Mouse (Mus musculus): Measurements from ENCODE around the gene Cfap54. TPM values are rescaled to one million over a fixed set of nuclear protein-coding genes. Genes with fewer than 3 reads are reported as not detected.

The Cfap54 gene
- total RNA-seq (2015) (1.1 and 1.5 TPM in 2 replicates), total RNA-seq (2017) (0.44 and 2.1 TPM in 2 replicates)

DNA sequence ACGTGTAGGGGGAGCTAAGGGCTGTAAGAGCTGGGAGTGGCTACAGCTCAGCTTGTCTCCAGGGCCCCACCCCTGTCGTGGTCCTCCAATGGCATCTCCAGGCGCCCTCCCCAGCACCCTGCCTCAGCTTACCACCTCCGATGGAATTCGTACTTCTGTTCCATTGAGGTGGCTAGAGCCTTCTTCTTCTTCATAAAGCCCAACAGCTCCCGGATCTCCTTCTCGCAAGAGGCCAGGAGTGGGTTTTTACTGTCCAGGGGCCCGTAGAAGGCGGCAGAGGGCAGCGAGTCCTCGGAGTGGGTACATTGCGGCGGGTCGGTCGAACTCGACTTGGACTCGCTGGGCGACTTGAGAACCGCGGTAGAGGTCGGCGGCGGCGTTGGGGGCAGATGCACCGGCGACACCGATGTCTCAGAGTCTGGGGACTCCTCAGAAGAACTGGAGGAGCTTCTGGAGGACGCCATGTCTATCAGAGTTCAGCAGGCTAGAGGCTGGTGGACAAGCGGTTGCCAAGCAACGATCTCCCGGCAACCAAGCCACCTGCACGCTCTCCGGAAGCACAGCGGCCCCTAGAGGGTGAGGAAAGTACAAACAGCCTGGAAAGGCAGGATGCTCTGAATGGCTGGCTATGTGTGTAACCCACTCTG lies at the start of gene Cfap54:
Gene Cfap54 (minus strand): TSS at position 486 of the 647 bp plus-strand sequence.
- ATAC-seq (replicated peaks; ENCODE audit: poor library complexity) = peak; percentile 94

DNA sequence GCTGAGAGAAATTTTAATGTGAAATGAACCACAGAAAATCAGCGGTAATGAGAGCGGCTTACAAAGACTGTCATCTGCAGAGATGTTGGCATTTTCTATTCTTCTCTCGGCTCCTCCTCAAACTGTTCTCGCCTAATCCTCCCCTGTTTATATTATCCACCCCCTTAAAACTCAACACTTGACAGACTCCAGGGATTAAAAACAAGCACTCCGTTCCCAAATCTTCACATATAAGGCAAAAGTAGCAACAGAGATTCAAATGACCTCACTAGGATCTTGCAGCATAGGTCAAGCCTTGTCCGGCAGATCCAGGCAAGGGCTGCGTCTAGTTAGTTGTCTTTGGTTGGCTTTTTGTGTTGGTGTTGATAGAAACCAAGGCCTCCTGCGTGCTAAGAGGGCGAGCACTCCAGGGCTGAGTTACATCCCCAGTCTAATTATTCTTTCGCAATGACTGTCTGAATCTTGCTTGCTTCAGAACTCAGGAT lies 49.1 kb upstream of the Cfap54 start:
- 0 out of 2 replicates have a peak, but pooled peaks have one; percentile 55 for ATAC-seq (replicated peaks; ENCODE audit: poor library complexity)

DNA sequence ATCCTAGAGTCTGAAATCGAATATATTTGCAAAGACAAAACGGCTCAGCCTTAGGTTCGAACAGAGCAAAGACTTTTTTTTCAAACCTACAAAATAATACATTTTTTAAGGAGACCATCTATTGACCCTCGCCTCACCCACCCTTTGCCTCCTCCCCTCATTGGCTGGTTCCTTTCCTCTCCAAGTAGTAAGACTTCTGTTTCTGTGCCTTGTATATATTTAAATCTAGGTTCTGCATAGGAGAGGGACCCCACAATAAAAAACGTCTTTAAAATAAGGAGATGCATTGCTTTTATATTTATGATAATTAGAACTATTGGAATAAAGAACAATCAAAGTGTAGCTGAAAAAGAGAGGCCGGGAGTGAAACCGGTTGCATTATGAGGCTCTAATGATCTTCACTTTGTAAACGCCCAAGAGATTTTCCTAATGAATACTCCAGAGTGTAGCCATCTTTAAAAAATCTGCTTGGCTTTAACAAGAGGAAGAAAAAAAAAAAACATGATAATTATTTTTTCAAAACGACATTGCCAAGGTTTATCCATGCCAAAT lies 48.6 kb upstream of the Cfap54 start:
- no peak for ATAC-seq (replicated peaks; ENCODE audit: poor library complexity)

DNA sequence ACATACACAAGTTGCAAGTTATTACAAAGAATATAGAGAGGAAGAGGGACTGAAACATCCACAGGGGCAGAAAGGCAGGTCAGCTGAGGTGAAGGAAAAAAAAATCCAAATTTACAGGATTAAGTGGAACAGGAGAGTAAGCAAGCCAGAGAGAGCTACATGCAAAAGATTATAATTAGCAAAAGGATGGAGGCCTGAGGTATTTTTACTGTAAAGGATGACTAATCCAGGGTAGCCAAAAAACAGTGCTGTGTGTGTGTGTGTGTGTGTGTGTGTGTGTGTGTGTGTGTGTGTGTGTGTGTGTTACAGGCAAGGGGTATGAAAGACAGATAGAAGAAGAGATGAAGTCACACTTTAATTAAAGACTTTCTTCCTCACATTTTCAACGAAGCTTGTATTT lies 47.9 kb upstream of the Cfap54 start:
- ATAC-seq (replicated peaks; ENCODE audit: poor library complexity) = no peak

DNA sequence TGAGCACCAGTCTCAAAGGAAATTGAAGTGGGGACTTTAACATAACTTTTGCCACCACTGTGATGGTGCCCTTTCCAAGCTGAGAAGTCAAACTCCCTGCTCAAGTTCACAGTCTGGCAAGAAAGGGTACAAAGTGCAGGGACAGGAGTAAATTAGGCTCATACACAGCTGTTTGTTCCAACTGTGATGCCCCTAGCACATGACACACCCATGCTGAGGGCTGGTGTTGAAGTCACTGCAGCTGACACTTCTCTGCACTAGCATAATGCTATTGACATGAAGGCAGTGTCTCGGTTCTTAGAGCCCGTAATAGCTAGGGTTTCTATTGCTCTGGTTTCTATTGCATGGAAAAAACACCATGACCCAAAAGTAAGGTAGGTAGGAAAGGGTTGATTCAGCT lies 47.1 kb upstream of the Cfap54 start:
- no peak for ATAC-seq (replicated peaks; ENCODE audit: poor library complexity)

DNA sequence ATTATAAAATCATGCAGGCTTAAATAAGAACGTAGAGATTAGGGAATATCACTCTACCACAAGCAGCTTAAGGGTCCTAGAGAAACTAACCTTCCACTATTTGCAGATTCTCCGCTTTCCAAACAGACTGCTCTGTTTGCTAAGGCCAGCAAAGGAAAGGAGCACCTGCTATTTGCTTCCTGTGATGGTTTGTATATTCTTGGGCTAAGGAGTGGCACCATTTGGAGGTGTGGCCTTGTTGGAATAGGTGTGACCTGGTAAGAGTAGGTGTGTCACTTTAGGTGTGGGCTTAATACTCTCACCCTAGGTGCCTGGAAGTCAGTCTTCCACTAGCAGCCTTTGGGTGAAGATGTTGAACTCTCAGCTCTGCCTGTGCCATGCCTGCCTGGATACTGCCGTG lies 44.6 kb upstream of the Cfap54 start:
- no peak for ATAC-seq (replicated peaks; ENCODE audit: poor library complexity)

DNA sequence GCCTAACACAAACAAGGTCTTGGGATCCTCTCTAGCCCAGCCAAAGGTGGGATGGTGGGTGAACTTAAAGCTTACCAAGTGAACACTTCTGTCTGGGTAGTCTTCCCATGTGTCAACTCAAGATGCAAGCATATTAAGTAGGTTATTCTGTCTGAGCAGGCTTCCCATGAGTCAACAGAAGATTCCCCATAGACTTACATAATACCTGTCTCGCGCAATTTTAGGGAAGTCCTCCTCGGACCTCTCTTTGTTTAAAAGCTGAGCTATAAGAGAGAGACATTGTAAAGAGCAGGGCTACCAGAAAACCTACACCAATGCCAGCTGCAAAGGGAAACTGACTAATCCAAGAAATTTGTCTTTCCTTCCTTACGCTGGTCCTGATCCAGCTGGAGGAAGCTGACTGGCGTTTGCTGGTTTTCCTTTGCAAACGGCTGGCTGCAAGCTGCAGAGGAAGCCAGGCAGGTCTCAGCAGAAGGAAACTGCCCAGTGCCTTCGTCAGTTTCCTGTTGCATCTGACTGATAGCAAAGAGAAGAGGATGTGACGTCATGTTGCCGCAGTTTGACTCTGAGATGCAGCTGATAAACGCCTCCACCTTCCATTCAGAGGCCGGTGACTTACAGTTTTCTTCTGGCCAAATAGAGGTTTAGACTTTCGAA lies 42.7 kb upstream of the Cfap54 start:
- peak; percentile 88 for ATAC-seq (replicated peaks; ENCODE audit: poor library complexity)

DNA sequence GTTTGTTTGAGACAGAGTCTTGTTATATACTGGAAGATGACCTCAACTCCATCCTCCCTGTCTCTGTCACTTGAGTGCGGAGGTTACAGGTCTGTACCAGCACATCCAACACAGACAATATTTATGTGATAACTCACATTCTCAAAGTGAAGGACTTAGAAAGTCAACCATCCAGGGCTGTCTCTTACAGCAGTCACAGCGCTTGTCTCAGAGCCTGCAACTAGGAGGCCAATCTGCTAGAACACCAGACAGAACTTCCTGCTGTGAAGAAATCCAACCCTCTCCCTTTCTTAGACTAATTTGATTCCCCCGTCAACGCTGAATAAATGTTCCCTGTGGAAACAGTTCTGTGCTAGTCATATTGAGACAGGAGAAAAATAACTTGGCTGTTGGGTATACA lies 41.9 kb upstream of the Cfap54 start:
- peak; percentile 16; the same call in 1 of the 2 replicates for ATAC-seq (replicated peaks; ENCODE audit: poor library complexity)

DNA sequence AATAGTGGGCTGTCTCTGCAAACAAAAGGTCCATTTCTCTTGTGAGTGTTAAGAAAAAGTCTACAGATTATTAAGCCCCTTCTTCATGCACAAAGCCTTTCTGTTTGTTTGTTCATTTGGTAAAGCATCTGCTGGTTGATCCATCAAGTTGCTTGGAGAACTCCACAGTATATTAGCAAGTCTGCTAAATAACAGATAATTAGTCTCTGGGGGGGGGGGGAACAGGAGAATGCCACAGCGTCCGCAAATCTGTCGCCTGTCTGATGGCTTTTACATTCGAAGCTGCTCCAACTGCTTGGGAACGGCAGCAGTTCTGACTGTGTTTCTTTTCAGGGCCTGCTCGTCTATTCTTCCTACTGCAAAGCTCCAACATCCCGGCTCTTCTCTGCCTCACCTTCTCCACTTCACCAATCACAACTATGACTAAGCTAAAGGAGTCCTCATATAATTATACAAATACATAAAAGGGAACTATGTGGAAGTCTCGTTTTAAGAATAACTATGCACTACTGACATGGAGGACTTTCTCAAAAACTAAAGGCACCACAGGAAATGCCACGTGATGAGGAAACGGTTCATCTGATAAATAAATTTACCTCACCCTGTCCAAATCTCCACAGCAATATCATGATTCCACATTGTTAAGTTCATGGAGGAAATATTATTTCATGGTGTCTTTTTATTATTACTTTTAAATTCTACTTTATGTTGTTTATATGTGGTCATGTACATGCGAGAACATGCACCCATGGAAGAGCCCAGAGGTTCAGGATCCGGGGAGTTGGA lies 41.2 kb upstream of the Cfap54 start:
- ATAC-seq (replicated peaks; ENCODE audit: poor library complexity) = no peak

DNA sequence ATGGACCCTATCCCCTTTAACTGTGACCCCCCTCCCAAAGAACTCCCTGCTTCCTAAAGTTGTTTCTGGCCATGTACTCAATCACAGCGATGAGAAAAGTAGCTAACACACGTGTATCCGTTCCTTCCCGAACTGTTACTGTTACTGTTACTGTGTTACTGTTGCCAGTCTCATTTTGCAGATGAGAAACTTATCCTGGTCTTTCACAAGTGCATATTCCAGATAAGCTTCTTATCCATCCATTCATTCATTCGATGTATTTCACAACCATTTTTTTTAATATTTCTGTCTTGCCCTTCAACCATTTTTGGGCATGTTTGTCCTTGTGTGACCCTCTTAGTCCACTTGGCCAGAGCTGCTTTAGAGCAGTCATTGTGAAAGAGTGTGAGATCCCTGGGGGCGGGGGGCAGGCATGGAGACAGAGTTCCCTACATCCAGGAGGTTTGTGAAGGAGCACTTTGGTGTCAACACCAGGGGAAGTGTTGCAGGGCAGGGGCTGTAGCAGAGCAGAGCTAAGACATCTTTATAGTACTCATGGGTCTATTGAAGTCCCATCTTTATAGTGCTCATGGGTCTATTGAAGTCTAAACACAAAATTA lies 39.9 kb upstream of the Cfap54 start:
- 0 out of 2 replicates have a peak, but pooled peaks have one; percentile 4 for ATAC-seq (replicated peaks; ENCODE audit: poor library complexity)

DNA sequence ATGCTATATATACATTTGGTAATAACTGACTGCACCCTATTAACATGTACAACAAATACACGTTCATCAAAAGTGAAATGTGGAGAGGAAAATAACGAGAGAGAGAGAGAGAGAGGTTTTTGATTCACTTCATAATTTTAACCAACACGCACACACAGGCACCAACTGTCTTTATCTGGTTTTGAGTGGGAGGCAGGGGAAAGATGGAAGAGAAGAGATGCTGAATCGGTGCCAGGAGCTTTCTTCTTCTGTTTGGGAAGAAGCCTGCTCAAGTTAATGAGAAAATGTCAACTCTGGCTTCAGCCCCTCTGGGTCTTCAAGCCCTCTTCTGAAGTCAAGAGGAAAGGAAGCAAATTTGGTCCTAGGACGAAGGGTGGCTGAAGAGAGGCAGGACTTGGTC lies 38.4 kb upstream of the Cfap54 start:
- no peak for ATAC-seq (replicated peaks; ENCODE audit: poor library complexity)

DNA sequence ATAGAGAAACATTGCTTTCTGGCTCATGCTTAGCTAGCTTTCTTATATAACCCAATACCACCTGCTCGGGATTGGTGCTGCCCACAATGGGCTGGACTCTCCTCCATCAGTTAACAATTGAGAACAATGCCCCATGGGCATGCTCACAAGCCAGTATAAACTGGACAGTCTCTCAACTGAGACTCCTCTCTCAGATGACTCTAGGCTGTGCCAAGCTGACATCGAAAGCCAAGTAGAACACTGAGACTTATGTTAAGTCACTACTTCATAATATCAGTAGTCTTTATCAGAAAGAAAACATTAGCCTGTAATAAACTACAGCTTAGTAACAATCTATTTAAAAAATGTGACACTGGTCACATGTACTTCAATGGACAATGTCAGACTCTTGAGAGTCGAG lies 35.2 kb upstream of the Cfap54 start:
- ATAC-seq (replicated peaks; ENCODE audit: poor library complexity) = no peak

DNA sequence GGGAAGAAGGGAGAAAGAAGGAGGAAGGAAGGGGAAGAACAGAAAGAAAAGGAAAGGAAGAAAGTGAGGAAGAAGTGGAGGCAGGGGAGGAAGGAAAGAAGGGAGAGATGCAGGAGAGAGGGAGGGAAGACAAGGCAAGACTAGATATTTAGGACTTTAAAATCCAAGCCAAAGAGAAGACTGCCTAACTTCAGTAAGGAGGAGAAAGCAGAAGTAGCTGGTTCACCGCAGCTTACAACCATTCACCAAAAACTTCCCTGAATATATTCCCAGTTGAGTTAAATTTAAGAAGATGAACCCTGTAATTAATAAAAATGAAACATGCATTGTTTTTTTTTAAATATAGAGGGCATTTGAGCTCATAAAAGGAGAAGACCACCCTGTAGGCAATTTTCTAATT lies 34.3 kb upstream of the Cfap54 start:
- ATAC-seq (replicated peaks; ENCODE audit: poor library complexity) = no peak

DNA sequence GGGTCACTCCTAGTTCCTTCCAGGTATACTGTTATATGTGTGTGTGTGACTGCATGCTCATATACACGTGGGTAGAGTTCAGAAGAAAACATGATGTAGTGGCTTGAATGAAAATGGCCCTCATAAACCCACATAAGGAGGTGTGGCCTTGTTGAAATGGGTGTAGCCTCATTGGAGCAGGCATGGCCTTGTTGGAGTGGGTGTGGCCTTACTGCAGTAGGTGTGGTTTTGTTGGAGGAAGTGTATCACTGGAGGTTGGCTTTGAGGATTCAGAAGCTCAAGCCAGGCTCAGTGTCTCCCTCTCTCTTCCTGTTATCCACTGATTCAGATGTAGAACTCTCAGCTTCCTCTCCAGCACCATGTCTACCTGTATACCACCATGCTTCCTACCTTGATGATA lies 33.4 kb upstream of the Cfap54 start:
- peak; percentile 49 for ATAC-seq (replicated peaks; ENCODE audit: poor library complexity)

DNA sequence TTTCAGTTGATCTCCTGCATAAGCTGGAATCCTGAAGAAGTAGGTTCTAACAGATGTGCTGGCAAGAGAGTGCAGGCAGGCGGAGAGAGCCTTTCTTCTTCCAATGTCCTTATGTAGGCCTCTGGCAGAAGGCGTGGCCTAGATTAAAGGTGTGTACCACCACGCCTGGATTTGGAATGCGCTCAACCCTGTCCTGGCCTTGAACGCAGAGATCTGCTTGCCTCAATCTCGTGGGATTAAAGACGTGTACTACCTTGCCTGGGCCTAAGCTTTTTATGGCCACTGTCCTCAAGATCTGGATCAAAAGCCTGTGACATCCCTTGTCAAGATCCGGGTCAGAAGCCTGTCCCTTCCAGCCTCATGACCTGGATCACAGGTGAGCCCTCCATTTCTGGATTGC lies 32.5 kb upstream of the Cfap54 start:
- ATAC-seq (replicated peaks; ENCODE audit: poor library complexity) = no peak

DNA sequence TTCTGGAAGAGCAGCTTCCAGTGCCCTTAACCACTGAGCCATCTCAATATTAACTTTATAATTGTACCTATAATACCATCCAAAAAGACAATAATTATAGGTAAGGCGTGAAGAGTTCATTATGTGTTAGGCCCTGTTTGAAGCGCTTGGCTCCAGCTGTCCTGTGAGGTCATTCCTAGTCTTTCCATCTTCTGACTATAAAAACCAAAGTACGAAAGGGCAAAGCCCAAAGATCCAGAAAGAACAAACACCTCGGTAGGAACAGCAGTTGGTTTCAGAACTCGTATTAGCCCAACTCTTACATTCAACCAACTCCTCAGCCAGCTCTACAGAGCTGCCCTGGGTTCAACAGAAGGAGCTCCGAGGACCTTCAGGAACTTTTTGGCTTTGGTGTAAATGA lies 30.6 kb upstream of the Cfap54 start:
- no peak for ATAC-seq (replicated peaks; ENCODE audit: poor library complexity)

DNA sequence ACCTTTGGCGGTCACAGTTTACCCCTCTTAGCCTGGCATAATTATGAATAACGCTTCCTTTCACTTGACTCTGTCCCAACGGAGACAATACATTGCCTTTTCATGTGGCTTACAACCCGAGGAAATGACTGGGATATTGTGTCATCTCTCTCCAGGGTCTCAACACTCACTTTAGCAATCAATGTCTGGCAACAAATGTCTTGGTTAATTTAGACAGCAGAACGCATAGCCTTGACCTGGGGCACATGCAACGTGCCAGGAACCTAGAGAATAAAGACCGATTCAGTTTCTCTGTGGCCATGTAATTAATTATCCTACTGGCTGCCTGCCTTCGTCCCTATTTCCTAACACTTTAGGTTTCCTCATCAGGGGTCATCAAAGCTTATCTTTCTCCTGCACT lies 30.0 kb upstream of the Cfap54 start:
- peak; percentile 82 for ATAC-seq (replicated peaks; ENCODE audit: poor library complexity)

DNA sequence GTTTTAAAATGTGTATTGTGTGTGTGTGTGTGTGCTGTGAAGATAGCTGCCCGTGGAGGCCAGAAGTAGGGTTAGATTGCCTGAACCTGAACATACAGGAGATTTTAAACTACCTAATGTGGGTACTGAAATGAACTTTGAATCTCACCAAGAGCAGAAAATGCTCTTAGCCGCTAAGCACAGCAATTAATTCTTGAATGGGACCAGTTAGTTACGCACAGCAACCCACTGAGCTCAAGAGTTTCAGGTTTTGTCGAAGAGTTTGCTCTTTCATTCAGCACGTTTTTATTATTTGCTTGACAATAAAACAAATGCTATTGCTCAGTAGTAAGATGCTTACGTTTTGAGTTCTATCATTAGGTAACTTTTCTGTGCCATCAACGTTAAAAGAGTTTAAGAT lies 23.9 kb upstream of the Cfap54 start:
- ATAC-seq (replicated peaks; ENCODE audit: poor library complexity) = no peak

DNA sequence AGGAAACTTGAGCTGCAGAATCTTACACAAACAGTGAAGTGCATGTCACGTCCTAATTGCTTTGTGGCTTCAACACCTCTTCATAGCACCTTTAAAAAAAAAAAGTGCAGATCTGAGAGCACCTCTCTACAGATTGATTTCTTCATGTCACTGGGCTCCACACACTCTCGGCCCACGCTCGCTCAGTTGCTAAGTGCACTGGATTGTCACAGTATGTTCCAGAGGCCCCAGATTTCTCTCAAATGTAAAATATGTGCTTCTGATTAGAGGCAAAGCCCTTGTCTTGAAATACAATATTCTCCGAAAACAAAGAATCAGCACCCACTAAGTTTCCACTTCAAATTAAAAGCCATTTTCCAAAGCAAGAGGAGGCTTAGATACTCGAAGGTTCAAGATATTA lies 22.9 kb upstream of the Cfap54 start:
- no peak for ATAC-seq (replicated peaks; ENCODE audit: poor library complexity)

DNA sequence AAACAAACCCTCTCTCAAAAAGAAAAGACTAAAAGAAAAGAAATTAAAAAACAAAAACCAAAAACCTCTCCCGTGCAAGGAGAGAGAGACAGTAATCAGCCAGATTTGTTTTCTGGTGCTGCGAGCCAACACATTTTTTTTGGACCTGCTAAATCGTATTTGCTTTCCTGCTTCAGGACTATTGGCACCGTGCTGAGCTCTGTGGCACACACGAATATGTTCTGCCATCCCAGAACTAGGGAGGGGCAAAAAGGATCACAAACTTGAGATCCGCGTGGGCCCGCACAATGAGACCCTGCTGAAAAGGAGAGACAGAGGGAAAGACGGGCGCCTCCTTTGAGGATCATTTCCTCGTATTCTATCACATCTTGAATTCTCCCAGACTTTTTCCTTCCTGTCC lies 22.3 kb upstream of the Cfap54 start:
- no peak for ATAC-seq (replicated peaks; ENCODE audit: poor library complexity)

DNA sequence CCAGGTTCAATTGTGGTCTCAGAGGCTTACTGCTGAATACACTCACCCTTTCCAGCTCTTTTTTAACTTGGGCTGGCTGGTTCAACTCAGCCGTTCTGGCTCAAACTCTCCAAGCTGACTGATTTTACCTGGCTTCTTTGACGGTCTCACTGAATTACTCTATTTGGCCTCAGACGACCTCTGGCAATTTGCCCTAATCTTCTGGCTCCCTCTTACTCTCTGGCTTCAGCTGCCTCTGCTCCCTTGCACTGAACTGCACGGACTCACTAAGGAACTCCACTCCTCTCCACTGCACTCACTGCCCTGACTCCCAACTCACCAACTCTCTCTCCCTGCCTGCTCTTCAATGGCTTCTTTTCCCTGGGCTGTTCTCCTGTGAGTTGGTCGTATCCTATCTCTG lies 20.9 kb upstream of the Cfap54 start:
- ATAC-seq (replicated peaks; ENCODE audit: poor library complexity) = 0 out of 2 replicates have a peak, but pooled peaks have one; percentile 34

Measured in megakaryocyte progenitor cell, adult 5-6 weeks (primary cell).